Mouse (Mus musculus) E14TG2a.4 (cell line): ENCODE measurements around the gene St6galnac3.

Experiments
- CTCF ChIP-seq: conservative IDR thresholded peaks from 2 replicates; pipeline ENCODE4 v1.5.1; 2014; ENCODE audit warnings: low read length
- NANOG ChIP-seq: IDR thresholded peaks from 2 replicates; pipeline ENCODE4 v1.6.1; 2014; ENCODE audit warnings: borderline replicate concordance, low read length, mixed read lengths
- POU5F1 ChIP-seq: IDR thresholded peaks from 2 replicates; pipeline ENCODE4 v1.6.1; 2014; ENCODE audit warnings: low read length, borderline replicate concordance

- no peak for TF ChIP-seq CTCF
- TF ChIP-seq NANOG: no peak
- TF ChIP-seq POU5F1: no peak
These were observed 164.1 kb downstream of the St6galnac3 start for GRCm38 (mm10) chr3:153560897-153561296.
